Mouse (Mus musculus): ENCODE data around the gene Ackr2. TPM values are rescaled to one million over a fixed set of nuclear protein-coding genes. Genes with fewer than 3 reads are reported as not detected.
A peak's percentile ranks its signal among the peaks of the same experiment; 100 is the strongest.

The Ackr2 gene
- polyA plus RNA-seq, 1 experiment from 2014 or later, result 1.3 TPM

- no peaks in the 10 kb centered on the region; a peak in 1 of 4 replicates for H3K4me1 ChIP-seq (ENCODE audit: control insufficient read depth in 2 of 2, insufficient read depth in 2 of 2, low read length in 2 of 2)
- H3K36me3 ChIP-seq (ENCODE audit: control insufficient read depth, insufficient read depth, low read length), result no peaks in the 10 kb centered on the region
- no peaks in the 10 kb centered on the region for H3K9me3 ChIP-seq (ENCODE audit: control insufficient read depth, low read length)
- no peak overlapping the region for H3K27ac ChIP-seq (replicated peaks in 1 of 2; ENCODE audit: control insufficient read depth in 1 of 2, insufficient read depth in 1 of 2, low read depth in 2 of 2, low read length in 2 of 2)
- WGBS, result 63% methylated on average over 1 of the region's 1 CpGs
- H3K4me3 ChIP-seq (ENCODE audit: control insufficient read depth in 1 of 2, insufficient read depth in 1 of 2, low read depth in 1 of 2, low read length in 2 of 2), result no peak overlapping the region
- H3K9ac ChIP-seq (ENCODE audit: low read length), result no peak overlapping the region
- H3K27me3 ChIP-seq (ENCODE audit: control insufficient read depth, insufficient read depth, low read length), result no peaks in the 10 kb centered on the region; the same call in 1 of the 2 replicates
- H3K4me2 ChIP-seq (ENCODE audit: low read length), result no peak overlapping the region
- ATAC-seq (ENCODE audit: insufficient number of reproducible peaks, insufficient read depth, low FRiP score, low read depth), result no peak
These were observed 38.8 kb downstream of the Ackr2 start for GRCm38 (mm10) chr9:121936952-121937351.

GRCm38 (mm10) chr9:121937451-121937864 lies 39.3 kb downstream of the Ackr2 start:
- peak overlapping the region; percentile 61; the same call in 1 of the 2 replicates for H3K9ac ChIP-seq (ENCODE audit: low read length)
- no peaks in the 10 kb centered on the region for H3K36me3 ChIP-seq (ENCODE audit: control insufficient read depth, insufficient read depth, low read length)
- peak overlapping the region; percentile 41 to 54; a peak in 3 of 4 replicates for H3K4me3 ChIP-seq (ENCODE audit: control insufficient read depth in 1 of 2, insufficient read depth in 1 of 2, low read depth in 1 of 2, low read length in 2 of 2)
- 48% methylated on average over 6 of the region's 6 CpGs for WGBS
- peak overlapping the region; percentile 58 for H3K4me2 ChIP-seq (ENCODE audit: low read length)
- no peak overlapping the region for H3K27ac ChIP-seq (replicated peaks in 1 of 2; ENCODE audit: control insufficient read depth in 1 of 2, insufficient read depth in 1 of 2, low read depth in 2 of 2, low read length in 2 of 2)
- no peak for ATAC-seq (ENCODE audit: insufficient number of reproducible peaks, insufficient read depth, low FRiP score, low read depth)
- H3K9me3 ChIP-seq (ENCODE audit: control insufficient read depth, low read length), result no peaks in the 10 kb centered on the region
- no peaks in the 10 kb centered on the region; the same call in 1 of the 2 replicates for H3K27me3 ChIP-seq (ENCODE audit: control insufficient read depth, insufficient read depth, low read length)
- no peaks in the 10 kb centered on the region; a peak in 1 of 4 replicates for H3K4me1 ChIP-seq (ENCODE audit: control insufficient read depth in 2 of 2, insufficient read depth in 2 of 2, low read length in 2 of 2)

- Histone ChIP-seq H3K27ac (replicated peaks in 1 of 2; ENCODE audit: control insufficient read depth in 1 of 2, insufficient read depth in 1 of 2, low read depth in 2 of 2, low read length in 2 of 2) (no peak overlapping the region), H3K4me1 (ENCODE audit: control insufficient read depth in 2 of 2, insufficient read depth in 2 of 2, low read length in 2 of 2) (no peaks in the 10 kb centered on the region; a peak in 1 of 4 replicates), H3K36me3 (ENCODE audit: control insufficient read depth, insufficient read depth, low read length) (no peaks in the 10 kb centered on the region), H3K4me2 (ENCODE audit: low read length) (peak overlapping the region; percentile 58), H3K4me3 (ENCODE audit: control insufficient read depth in 1 of 2, insufficient read depth in 1 of 2, low read depth in 1 of 2, low read length in 2 of 2) (peak overlapping the region; percentile 41 to 54), H3K9me3 (ENCODE audit: control insufficient read depth, low read length) (no peaks in the 10 kb centered on the region), H3K27me3 (ENCODE audit: control insufficient read depth, insufficient read depth, low read length) (no peaks in the 10 kb centered on the region; the same call in 1 of the 2 replicates), H3K9ac (ENCODE audit: low read length) (peak overlapping the region; percentile 61)
- WGBS, result 49% methylated on average over 21 of the region's 21 CpGs
- no peak for ATAC-seq (ENCODE audit: insufficient number of reproducible peaks, insufficient read depth, low FRiP score, low read depth)
These were observed 39.8 kb downstream of the Ackr2 start for GRCm38 (mm10) chr9:121937944-121938355.

GRCm38 (mm10) chr9:121943005-121943404 lies 44.9 kb downstream of the Ackr2 start:
- Histone ChIP-seq H3K4me3 (ENCODE audit: control insufficient read depth in 1 of 2, insufficient read depth in 1 of 2, low read depth in 1 of 2, low read length in 2 of 2) (no peak overlapping the region), H3K4me1 (ENCODE audit: control insufficient read depth in 2 of 2, insufficient read depth in 2 of 2, low read length in 2 of 2) (0 out of 4 replicates have a peak, but pooled peaks cover 0 to 1% of the 10 kb centered on the region in 2 experiments), H3K4me2 (ENCODE audit: low read length) (no peak overlapping the region), H3K27ac (replicated peaks in 1 of 2; ENCODE audit: control insufficient read depth in 1 of 2, insufficient read depth in 1 of 2, low read depth in 2 of 2, low read length in 2 of 2) (no peak overlapping the region), H3K27me3 (ENCODE audit: control insufficient read depth, insufficient read depth, low read length) (no peaks in the 10 kb centered on the region), H3K9ac (ENCODE audit: low read length) (no peak overlapping the region), H3K36me3 (ENCODE audit: control insufficient read depth, insufficient read depth, low read length) (no peaks in the 10 kb centered on the region), H3K9me3 (ENCODE audit: control insufficient read depth, low read length) (no peaks in the 10 kb centered on the region)
- WGBS, result 85% methylated on average over 3 of the region's 3 CpGs
- no peak for ATAC-seq (ENCODE audit: insufficient number of reproducible peaks, insufficient read depth, low FRiP score, low read depth)

- H3K4me3 ChIP-seq (ENCODE audit: control insufficient read depth in 1 of 2, insufficient read depth in 1 of 2, low read depth in 1 of 2, low read length in 2 of 2), result no peak overlapping the region
- ATAC-seq (ENCODE audit: insufficient number of reproducible peaks, insufficient read depth, low FRiP score, low read depth), result no peak
- H3K9me3 ChIP-seq (ENCODE audit: control insufficient read depth, low read length), result no peaks in the 10 kb centered on the region
- H3K27ac ChIP-seq (replicated peaks in 1 of 2; ENCODE audit: control insufficient read depth in 1 of 2, insufficient read depth in 1 of 2, low read depth in 2 of 2, low read length in 2 of 2), result no peak overlapping the region
- no peaks in the 10 kb centered on the region for H3K36me3 ChIP-seq (ENCODE audit: control insufficient read depth, insufficient read depth, low read length)
- WGBS, result 80% methylated on average over 3 of the region's 3 CpGs
- H3K4me1 ChIP-seq (ENCODE audit: control insufficient read depth in 2 of 2, insufficient read depth in 2 of 2, low read length in 2 of 2), result 0 out of 4 replicates have a peak, but pooled peaks cover 0 to 3% of the 10 kb centered on the region in 2 experiments
- H3K9ac ChIP-seq (ENCODE audit: low read length), result no peak overlapping the region
- no peaks in the 10 kb centered on the region for H3K27me3 ChIP-seq (ENCODE audit: control insufficient read depth, insufficient read depth, low read length)
- no peak overlapping the region for H3K4me2 ChIP-seq (ENCODE audit: low read length)
These were observed 45.5 kb downstream of the Ackr2 start for GRCm38 (mm10) chr9:121943628-121944027.

GRCm38 (mm10) chr9:121947784-121948183 lies 49.6 kb downstream of the Ackr2 start:
- no peak for ATAC-seq (ENCODE audit: insufficient number of reproducible peaks, insufficient read depth, low FRiP score, low read depth)
- Histone ChIP-seq H3K9ac (ENCODE audit: low read length) (no peak overlapping the region), H3K4me3 (ENCODE audit: control insufficient read depth in 1 of 2, insufficient read depth in 1 of 2, low read depth in 1 of 2, low read length in 2 of 2) (no peak overlapping the region), H3K4me1 (ENCODE audit: control insufficient read depth in 2 of 2, insufficient read depth in 2 of 2, low read length in 2 of 2) (peaks cover 10 to 16% of the 10 kb centered on the region in 2 experiments), H3K27ac (replicated peaks in 1 of 2; ENCODE audit: control insufficient read depth in 1 of 2, insufficient read depth in 1 of 2, low read depth in 2 of 2, low read length in 2 of 2) (no peak overlapping the region), H3K36me3 (ENCODE audit: control insufficient read depth, insufficient read depth, low read length) (no peaks in the 10 kb centered on the region), H3K4me2 (ENCODE audit: low read length) (no peak overlapping the region), H3K27me3 (ENCODE audit: control insufficient read depth, insufficient read depth, low read length) (no peaks in the 10 kb centered on the region), H3K9me3 (ENCODE audit: control insufficient read depth, low read length) (no peaks in the 10 kb centered on the region)
- 3% methylated on average over 4 of the region's 4 CpGs for WGBS

- no peak overlapping the region for H3K27ac ChIP-seq (replicated peaks in 1 of 2; ENCODE audit: control insufficient read depth in 1 of 2, insufficient read depth in 1 of 2, low read depth in 2 of 2, low read length in 2 of 2)
- 35% methylated on average over 4 of the region's 4 CpGs for WGBS
These were observed 50.3 kb downstream of the Ackr2 start for GRCm38 (mm10) chr9:121948431-121948830.

More at GRCm38 (mm10) chr9:121948431-121948830, 50.3 kb downstream of the Ackr2 start:
- no peak for ATAC-seq (ENCODE audit: insufficient number of reproducible peaks, insufficient read depth, low FRiP score, low read depth)
- H3K4me2 ChIP-seq (ENCODE audit: low read length), result no peak overlapping the region
- H3K9ac ChIP-seq (ENCODE audit: low read length), result no peak overlapping the region
- no peak overlapping the region for H3K4me3 ChIP-seq (ENCODE audit: control insufficient read depth in 1 of 2, insufficient read depth in 1 of 2, low read depth in 1 of 2, low read length in 2 of 2)
- H3K9me3 ChIP-seq (ENCODE audit: control insufficient read depth, low read length), result no peaks in the 10 kb centered on the region
- H3K4me1 ChIP-seq (ENCODE audit: control insufficient read depth in 2 of 2, insufficient read depth in 2 of 2, low read length in 2 of 2), result peaks cover 10 to 16% of the 10 kb centered on the region in 2 experiments
- no peaks in the 10 kb centered on the region for H3K27me3 ChIP-seq (ENCODE audit: control insufficient read depth, insufficient read depth, low read length)
- H3K36me3 ChIP-seq (ENCODE audit: control insufficient read depth, insufficient read depth, low read length), result no peaks in the 10 kb centered on the region
